Mouse (Mus musculus): Measurements from ENCODE around the gene Pxdc1. TPM values are rescaled to one million over a fixed set of nuclear protein-coding genes. Genes with fewer than 3 reads are reported as not detected.
A peak's percentile ranks its signal among the peaks of the same experiment; 100 is the strongest.

Gene Pxdc1
- total RNA-seq, 4 experiments from 2014 or later, result 4.0 to 6.0 (median 4.6) TPM

DNA sequence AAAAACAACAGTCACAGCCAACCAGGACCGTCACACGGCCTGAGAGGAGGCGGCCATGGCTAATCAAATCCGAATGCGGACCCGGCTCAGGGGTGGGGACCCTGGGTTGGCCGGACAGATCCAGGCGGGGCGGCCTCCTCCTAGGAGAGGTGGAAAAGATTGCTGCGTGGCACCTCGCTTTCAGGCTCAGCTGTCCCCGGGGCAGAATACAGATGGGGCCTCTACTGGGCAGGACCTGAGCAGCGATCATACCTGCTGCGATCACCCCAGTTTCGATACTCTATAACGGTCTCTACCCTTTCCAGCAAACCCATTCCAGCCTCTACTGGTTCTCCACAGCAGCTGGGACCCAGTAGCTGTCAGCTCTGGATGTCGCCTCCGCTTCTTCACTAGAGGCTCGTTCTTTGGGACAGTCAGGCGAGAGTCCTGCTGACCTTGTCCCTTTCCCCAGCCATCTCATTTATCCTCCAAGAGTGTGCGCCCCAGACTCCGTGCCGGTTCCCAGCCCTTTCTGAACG lies 1.8 kb downstream of the Pxdc1 start:
- no peak for DNase-seq (ENCODE audit: low spot score in 2 of 2)

DNA sequence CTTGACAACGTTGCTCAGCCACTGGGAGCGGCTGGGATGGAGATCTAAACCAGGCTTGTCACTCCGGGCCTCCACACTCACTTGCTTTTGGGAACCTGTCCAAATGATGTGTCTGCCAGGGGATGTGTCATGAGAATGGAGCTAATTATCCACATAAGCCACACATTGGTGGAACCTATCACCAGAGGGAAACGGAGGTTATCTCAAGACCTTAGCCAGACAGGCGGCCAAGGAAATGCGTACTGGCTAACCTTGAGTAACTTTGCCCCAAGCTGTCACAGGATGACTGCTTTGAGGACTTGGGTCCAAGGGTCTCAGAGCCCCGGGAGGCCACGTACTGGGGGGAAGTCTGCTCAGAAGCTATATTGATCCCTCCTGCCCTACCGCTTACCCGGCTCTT lies 2.3 kb downstream of the Pxdc1 start:
- no peak for DNase-seq (ENCODE audit: low spot score in 2 of 2)

DNA sequence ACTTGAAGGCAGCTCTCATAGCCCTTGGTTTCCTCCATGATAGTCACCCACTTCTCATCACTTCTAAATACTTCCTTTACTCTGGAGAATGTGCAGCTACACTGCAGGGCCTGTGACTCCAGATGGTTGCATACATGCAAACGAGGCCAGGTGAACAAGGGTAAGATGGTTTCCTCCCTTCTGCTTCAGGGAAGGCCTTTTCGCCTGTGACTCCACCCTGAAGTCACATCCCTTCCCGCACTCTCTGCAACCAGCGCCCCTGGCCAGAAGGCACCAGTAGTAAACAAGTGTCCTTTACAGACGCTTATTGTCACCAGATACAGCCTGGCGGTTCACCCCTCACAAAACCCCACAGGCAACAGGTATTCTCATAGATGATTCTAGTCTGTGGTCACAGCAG lies 2.9 kb downstream of the Pxdc1 start:
- DNase-seq (ENCODE audit: low spot score in 2 of 2), result no peak

- DNase-seq (ENCODE audit: low spot score in 2 of 2), result no peak
These were observed 5.5 kb downstream of the Pxdc1 start for GRCm38 (mm10) chr13:34647751-34648150.

DNA sequence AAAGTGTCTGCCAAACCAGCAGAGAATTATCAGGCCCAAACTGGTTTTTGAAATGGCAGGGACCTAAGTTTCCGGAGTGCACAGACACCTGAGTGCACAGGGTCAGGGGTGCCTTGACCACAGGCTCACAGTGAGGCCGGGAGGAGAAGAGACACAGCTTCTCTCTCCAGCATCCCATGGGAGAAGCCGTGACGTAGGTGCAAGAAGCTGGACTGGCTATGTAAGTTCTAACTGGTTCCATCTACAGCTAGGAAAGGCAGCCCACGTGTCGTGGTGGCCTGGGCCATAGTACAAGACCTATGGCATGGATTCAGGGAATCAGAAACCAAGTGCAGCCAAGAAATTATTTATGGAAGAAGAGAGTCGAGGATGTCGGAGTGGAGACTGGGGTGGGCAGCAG lies 6.1 kb downstream of the Pxdc1 start:
- no peak for DNase-seq (ENCODE audit: low spot score in 2 of 2)

DNA sequence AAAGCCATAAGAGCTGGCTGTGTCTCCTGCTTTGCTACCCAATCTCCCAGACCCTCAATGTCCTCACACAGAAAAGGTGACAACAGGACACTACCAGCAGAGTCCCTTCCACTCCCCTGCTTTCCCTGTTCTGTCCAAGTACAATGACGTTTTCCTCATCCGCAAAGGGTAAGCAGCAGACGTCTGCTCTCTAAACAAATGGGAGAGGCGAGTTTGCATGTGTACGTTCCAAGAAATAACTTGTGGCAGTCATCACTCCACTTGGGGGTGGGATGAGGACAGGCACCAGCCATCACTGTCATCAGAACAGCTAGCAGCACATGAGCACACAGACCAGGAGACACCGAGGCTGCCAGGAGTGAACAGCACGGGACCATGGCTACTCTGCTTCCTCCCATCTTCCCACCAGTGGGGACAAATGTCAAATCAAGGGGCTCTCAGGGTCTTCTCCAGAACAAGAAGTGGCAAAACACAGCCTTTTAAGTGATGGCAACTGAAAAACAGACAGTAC lies 7.0 kb downstream of the Pxdc1 start:
- DNase-seq (ENCODE audit: low spot score in 2 of 2), result no peak

- no peak for DNase-seq (ENCODE audit: low spot score in 2 of 2)
These were observed 7.8 kb downstream of the Pxdc1 start for GRCm38 (mm10) chr13:34645519-34645918.

GRCm38 (mm10) chr13:34644401-34644800 lies 8.9 kb downstream of the Pxdc1 start:
- DNase-seq (ENCODE audit: low spot score in 2 of 2), result no peak

GRCm38 (mm10) chr13:34643926-34644325 lies 9.4 kb downstream of the Pxdc1 start:
- no peak for DNase-seq (ENCODE audit: low spot score in 2 of 2)

DNA sequence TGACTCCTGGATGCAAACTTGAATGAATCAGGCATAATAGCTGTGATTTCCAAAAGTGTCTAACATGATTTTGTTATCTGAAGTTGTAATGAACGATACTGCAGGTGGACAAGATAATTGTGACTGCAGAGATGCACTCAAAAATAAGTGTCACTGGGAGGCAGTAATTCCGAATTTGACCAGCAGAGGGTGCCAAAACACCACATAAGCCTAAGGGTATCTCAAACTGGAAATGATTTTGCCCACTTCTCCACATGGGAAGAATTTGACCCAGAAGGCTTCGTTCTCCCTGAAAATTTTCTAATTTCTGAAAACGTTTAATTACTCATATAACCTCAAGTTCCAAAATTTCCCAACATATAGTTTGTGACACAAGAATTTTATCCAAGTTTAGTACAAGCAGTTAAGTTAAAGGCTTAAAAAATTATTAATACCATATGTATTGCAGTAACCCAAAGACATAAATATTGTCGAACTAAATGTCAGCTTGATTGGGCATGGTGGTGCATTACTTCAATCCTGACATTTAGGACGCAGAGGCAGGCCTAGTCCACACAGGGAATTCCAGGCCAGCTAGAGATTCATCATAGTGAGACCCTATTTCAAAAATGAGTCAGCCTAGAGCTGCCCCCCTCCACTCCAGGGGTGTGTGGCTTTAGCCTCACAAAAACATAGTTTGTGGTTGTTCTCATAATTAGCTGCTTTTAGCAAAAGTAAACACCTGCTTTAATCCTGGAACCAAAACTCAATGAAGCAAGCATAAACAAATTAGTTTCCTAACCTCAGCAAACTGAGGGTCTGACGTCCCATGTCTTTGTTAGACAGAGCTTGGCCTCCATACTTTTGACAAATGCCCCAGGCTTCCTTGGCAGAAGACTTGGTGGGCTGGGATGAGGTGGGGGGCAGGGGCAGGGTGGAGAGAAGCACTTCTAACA lies 10.1 kb downstream of the Pxdc1 start:
- DNase-seq (ENCODE audit: low spot score in 2 of 2), result peak in 1 of 2 experiments; percentile 79

DNA sequence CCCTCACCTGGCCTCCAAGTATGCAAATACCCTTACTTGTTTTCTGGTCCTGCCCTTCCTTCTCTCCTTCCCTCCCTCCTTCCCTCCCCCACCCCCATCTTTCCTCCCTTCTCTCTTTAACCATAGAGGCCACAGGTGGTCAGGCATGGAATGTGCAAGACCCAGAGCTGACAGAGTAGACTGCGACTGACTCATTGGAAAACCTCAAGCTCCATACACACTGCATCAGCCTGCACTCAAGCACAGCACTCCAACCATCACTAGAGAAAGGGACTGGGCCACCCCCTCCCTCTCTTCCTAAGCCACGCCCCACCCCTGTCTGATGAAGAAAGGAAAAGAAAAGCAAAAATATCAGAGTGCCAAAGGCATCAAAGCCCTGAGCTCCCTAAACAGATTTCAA lies 12.2 kb downstream of the Pxdc1 start:
- no peak for DNase-seq (ENCODE audit: low spot score in 2 of 2)

DNA sequence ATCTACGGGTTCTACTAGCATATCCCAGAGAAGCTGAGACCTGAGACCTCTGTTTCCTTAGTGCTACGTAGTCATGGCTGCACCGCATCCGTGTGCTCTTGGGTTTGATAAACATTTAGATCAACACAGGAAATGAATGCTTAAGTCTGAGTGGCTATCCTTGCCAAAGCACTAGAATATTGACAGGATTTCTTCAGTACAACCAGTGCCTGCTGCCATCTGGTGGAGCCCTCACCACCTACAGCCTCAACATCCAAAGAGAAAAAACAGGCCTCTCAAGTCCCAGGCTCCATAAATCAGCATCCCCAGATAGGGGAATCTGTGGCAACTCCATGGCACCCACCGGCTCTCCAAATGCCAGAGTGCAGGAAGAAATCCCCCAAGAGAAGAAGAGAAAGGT lies 17.3 kb downstream of the Pxdc1 start:
- peak; percentile 69 to 77 for DNase-seq (ENCODE audit: low spot score in 2 of 2)

GRCm38 (mm10) chr13:34630319-34630718 lies 23.0 kb downstream of the Pxdc1 start:
- no peak for DNase-seq (ENCODE audit: low spot score in 2 of 2)

DNA sequence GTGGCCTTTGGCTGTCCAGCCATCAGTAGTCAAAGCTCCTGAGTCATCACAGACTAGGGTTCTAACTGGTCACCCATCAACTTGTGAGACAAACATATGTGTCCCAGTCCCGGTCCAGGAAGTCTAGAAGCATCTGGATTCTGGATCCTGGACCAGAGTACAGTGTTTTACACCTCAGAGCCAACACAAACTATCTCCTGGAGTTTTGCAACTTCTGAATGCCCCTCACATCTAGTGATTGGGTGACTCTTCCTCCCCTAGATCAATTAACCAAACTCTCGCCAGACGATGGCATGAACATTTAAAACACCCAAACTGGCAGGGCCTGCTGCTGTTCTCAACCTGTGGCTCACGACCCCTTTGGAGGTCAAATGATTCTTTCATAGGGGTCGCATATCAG lies 23.5 kb downstream of the Pxdc1 start:
- DNase-seq (ENCODE audit: low spot score in 2 of 2), result no peak

DNA sequence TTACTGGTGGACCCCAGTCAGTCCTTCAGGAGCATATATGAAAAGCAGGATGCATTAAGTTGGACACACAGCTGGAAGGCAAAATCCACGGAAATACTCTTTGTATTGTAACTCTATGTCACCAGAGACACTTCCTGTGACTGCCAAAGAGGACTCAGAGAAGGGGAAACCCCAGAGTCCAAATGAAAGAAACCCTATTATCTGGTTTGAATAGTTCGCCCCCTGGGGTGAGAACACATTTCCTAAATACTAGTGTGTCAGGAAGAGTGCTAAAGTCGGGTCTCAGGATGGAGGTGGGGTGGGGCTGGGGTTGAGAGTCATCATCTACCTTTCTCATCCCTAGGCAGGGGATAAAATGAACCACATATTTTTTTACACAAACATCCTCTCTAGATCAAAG lies 25.8 kb downstream of the Pxdc1 start:
- DNase-seq (ENCODE audit: low spot score in 2 of 2), result no peak

GRCm38 (mm10) chr13:34624414-34624813 lies 28.9 kb downstream of the Pxdc1 start:
- no peak for DNase-seq (ENCODE audit: low spot score in 2 of 2)

DNA sequence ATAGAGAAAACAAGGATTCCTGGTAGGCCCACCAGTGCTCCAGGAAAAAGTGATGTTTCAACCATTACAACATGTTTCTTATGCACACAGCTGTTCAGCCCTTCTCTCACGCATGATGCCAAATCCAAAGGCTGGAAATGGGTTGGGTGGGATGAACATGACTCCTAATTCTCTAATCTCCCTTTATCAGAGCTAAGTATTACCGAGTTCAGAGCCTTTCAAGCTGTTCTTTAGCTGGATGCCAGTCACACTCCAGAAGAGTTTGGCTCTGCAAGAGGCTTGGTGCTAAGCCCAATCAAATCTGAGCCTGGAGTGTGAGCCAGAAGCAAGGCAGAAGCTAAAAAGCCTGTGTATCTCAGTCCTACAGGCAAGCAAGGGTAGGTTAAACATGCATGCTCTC lies 40.9 kb downstream of the Pxdc1 start:
- no peak for DNase-seq (ENCODE audit: low spot score in 2 of 2)

GRCm38 (mm10) chr13:34609711-34610110 lies 43.6 kb downstream of the Pxdc1 start:
- no peak for DNase-seq (ENCODE audit: low spot score in 2 of 2)

DNA sequence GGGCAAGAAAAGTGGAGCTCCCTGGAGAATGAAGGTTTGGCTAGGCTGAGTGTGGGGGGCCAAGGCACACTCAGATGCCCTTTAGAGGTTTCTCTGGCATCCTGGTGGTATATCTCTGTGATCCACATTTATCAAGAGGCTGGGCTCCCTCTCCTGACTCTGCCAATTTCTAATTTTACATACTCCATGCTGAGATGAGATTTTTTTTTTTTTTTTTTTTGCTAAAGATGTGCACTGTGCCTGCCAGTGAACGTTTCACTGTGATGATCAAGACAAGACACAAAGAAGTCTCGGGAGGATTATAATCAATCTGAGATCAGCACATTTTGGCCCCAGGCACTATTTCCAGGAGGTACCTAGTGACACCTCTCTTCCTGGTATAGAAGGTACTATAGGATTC lies 46.2 kb downstream of the Pxdc1 start:
- DNase-seq (ENCODE audit: low spot score in 2 of 2), result no peak

- no peak for DNase-seq (ENCODE audit: low spot score in 2 of 2)
These were observed 47.4 kb downstream of the Pxdc1 start for GRCm38 (mm10) chr13:34605884-34606283.

- DNase-seq (ENCODE audit: low spot score in 2 of 2), result no peak
These were observed 48.1 kb downstream of the Pxdc1 start for GRCm38 (mm10) chr13:34605206-34605605.

- no peak for DNase-seq (ENCODE audit: low spot score in 2 of 2)
These were observed 48.9 kb downstream of the Pxdc1 start for GRCm38 (mm10) chr13:34604406-34604805.

DNA sequence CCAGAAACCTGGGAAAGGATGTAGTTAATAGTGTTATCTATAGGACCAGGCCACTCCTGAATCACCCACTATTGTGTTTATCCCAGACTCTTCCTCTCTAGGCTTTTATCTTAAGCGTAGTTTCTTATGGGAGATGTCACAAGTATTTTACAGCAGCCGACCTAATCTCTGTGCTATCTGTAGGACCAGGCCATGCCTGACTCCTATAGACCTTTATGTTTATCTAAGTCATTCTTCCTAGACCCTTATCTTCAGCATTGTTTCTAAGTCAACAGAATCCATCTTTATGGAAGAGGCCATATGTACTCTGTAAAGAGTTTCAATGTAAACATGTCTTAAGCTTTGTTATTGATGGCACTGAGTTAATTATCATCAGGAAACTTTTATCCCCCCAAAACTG lies 50.5 kb downstream of the Pxdc1 start:
- no peak for DNase-seq (ENCODE audit: low spot score in 2 of 2)
